Mouse (Mus musculus) ES-CJ7 (cell line): Measurements from ENCODE around the gene Spin4.
A peak's percentile ranks its signal among the peaks of the same experiment; 100 is the strongest.

Experiments used
- DNase-seq: peaks from one replicate; pipeline ENCODE4 v3.0.0; 2011; ENCODE audit warnings: low read depth, low spot score

The Spin4 gene

DNA sequence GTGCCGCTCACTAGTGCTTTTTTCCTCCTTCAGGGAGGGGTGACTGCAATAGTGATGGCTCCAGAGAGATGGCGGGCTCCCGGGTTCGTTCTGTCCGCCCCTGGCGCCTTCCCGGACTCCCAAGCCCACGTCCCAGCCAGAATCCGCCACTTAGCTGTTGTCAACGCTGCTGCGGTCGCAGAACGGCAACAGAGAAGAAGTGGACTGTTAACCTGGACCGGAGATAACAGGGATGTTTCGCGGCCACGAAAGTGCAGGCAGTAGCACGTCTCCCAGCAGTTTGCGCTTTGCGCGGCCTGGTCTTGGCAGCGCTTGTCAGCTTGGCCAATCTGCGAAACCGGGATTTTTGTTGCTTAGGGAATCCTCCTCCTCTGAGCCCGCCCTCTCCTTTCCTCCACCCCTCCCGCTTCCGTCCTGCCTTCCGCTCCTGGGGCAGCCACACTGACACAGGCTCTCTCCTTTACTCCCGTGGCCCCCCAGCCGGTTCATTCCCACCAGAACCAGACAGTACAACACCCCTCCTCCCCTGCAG is at the start of gene Spin4:
Spin4 (minus strand) TSS at position 322 of the 532 bp plus-strand sequence.
- DNase-seq = peak; percentile 89

DNA sequence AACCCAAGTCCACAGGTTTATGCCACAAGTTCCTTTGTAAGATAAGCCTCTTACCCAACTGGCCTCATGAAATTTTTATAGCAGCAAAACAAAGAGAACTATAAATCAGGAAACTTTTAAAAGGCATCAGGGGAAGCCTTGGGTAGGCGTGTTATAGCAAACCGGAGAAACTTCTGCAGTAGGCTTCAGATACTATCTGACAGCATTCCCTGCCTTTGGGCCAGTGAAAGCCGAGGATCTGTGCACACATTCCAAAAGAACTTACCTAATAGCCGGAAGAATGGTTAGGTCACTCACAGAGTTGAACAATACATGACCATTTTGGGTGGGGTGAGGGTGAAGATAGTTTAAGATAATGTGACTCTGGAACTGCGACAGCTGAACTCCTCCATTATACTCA is 1.4 kb upstream of the Spin4 start:
- DNase-seq = no peak

DNA sequence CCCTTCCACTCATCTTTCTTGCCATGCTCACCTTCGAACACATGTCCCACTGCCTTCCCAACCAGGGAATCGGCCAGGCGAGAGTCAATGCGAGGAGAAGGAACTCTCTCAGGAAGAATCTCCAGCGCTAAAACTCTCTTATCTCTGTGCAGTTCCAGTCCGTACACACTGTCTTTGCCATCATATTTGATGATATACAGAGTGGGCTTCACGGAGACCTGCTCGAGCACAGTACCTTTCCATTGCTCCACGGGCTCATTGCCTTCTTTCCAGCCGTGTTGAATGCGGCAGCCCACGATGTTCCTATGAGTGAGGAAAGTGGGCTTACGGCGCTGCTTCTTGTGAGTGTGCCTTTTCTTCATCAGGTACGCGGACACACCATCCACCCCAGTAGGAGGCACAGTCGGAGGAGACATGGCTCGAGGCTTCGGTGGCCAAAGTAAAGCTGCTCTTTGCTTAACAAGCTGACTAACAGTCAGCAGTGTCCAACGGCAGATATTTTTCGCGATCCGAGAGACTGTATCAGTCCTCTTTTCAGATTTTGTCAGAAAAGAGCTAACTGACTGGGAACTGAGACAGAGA is 612 bp downstream of the Spin4 start:
- DNase-seq = peak; percentile 13

DNA sequence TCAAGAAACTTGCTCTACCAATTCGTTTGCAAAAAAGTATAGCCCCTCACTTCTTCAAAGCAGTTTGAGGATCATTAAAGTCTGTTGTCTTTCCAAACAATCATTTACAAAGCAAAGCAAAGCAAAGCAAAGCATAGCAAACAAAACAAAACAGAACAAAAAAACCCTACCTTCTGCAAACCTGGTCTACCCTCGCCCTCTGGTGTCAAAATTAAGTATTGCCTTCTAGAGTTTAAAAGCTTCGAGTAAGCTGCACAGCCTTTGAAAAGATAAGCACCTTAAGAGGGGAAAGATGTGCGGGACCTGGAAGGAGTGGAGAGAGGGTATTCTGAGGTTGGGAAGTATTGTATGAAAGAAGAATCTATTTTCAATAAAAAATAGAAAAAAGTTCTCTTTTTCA is 14.4 kb downstream of the Spin4 start:
- DNase-seq = peak; percentile 35

DNA sequence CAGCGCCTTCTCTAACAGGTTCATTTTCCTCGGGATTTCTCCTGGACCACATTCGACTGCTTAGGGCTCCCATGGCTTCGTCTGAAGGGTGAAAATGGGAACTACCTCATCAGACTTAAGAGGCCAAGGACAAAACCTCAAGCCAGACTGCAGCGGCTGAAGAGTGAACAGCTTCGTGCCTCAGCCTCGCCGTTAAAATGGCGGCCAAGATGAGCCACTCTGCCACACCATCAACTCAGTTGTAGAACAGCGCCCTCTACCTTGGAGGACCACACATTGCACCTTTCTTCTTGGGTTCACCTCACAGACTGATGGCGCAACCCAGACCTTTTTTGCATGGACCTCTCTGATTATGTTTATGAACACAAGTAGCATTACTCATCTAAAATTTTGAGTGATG is 27.6 kb downstream of the Spin4 start:
- no peak for DNase-seq

DNA sequence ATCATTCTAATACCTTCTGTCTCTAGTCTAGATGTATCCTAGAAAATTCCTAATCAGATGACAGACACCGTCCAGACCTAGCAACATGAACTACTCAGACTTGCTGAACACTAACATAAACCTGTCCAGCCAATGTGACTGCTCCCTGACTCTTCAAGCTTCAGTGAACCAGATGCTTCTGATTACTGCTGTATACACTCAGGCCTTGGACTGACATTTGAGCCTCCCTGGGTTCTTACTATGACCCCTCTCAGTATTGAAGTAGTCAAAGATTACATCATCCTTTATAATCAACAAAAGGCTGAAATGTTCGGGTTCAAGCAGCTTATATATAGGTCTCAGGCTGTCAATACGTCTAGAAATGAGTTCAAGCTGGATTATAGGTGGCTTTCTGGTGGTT is 32.4 kb downstream of the Spin4 start:
- no peak for DNase-seq

DNA sequence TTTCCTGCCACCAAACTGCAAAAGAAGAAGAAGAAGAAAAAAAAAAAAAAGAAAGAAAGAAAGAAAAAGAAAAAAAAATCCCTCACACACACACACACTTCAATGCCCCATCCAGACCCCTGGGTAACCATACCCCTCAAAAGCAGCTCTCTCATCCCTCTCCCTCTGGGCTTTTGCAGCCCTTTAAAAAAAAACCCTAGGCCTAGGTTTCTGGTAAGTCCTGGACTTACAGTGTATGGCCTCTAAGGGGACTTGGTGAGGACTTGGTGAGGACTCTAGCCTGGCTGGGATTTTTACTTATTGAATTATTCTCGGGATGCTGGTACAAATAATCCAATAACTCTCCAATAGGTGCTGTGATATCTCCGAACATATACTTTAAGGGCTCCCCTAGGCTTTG is 35.6 kb downstream of the Spin4 start:
- DNase-seq = no peak

DNA sequence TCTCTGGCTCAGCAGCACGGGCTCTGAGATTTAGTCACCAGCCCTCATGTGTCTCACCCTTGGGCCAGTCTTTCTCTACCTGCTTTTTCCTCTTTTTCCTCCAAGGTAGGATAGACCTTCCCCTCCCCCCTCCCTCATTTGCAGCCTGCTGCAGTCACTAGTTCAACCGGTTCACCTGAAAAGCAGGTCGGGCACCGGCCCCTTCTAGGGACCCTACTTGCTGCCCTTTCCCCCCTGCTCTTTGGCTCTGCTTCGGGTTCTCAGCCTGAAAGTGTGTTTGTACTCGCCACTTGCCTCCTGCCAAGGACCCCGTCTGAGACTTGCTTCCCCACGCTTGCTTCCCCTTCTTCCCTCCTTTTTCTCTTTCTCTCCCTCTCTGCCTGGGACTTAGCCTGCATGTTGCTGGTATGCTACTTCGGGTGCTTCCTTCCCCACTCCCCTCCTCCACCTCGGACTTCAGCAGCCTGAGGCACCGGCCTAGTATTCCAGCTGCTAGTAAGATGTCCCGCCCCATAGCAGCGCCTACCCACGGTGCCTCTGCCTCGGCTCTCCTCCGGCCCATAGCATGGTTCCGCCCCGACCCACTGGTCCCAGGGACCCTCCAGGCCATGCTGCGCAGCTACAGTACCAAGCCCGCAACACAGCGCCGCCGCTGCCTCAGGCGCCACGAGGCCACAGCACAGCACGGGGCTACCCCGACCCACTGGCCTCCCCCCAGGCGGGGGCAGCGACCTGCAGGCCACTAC is 36.2 kb downstream of the Spin4 start:
- DNase-seq = no peak
